Mouse (Mus musculus): ENCODE data around the gene Cstf2t. TPM values are rescaled to one million over a fixed set of nuclear protein-coding genes. Genes with fewer than 3 reads are reported as not detected.
A peak's percentile ranks its signal among the peaks of the same experiment; 100 is the strongest.

Cstf2t gene
- polyA plus RNA-seq, 1 experiment = 8.4 TPM

DNA sequence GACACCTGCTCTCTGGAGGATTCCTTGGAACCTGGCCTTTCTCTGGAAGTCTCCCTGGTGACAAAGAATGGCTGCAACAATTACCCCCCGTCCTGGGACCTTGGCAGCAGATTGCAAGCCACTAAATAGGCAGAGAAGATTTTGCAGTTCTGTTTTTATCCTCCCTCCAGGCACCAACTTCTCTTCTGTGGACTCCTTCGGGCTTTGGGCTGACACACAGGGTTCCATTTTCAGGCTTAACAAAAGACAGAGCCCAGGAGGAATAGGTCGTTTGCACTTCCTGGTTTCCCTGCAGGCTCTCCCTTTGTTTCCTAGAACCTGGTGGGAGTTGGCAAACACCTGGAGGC lies 7.9 kb upstream of the Cstf2t start:
- H3K4me1 ChIP-seq (ENCODE audit: control insufficient read depth, insufficient read depth, low read length) = no peaks in the 10 kb centered on the region
- no peak for TF ChIP-seq POLR2A (IDR thresholded peaks at IDR 0.05; ENCODE audit: borderline replicate concordance, control insufficient read depth, low read depth, low read length)
- no peak for TF ChIP-seq CTCF (IDR thresholded peaks at IDR 0.05; ENCODE audit: control insufficient read depth, insufficient read depth, low read length)
- no peak overlapping the region for H3K4me3 ChIP-seq (replicated peaks; ENCODE audit: control insufficient read depth, low read depth, low read length)
- no peak overlapping the region for H3K27ac ChIP-seq (ENCODE audit: control insufficient read depth, insufficient read depth, low read depth, low read length, poor library complexity)
- WGBS = 60% methylated on average over 3 of the region's 3 CpGs

- H3K4me3 ChIP-seq (replicated peaks; ENCODE audit: control insufficient read depth, low read depth, low read length) = no peak overlapping the region
- WGBS = 70% methylated on average over 4 of the region's 4 CpGs
- no peak overlapping the region for H3K27ac ChIP-seq (ENCODE audit: control insufficient read depth, insufficient read depth, low read depth, low read length, poor library complexity)
- no peaks in the 10 kb centered on the region for H3K4me1 ChIP-seq (ENCODE audit: control insufficient read depth, insufficient read depth, low read length)
- TF ChIP-seq CTCF (IDR thresholded peaks at IDR 0.05; ENCODE audit: control insufficient read depth, insufficient read depth, low read length) (no peak), POLR2A (IDR thresholded peaks at IDR 0.05; ENCODE audit: borderline replicate concordance, control insufficient read depth, low read depth, low read length) (no peak)
Measured at GRCm38 (mm10) chr19:31076106-31076505, 6.5 kb upstream of the Cstf2t start.

- WGBS = 71% methylated on average over 3 of the region's 3 CpGs
Measured at GRCm38 (mm10) chr19:31078241-31078640, 4.4 kb upstream of the Cstf2t start.

GRCm38 (mm10) chr19:31082226-31082625 lies 411 bp upstream of the Cstf2t start:
- Histone ChIP-seq H3K4me3 (replicated peaks; ENCODE audit: control insufficient read depth, low read depth, low read length) (peak overlapping the region; percentile 88), H3K27ac (ENCODE audit: control insufficient read depth, insufficient read depth, low read depth, low read length, poor library complexity) (peak overlapping the region; percentile 18; the same call in 1 of the 2 replicates), H3K4me1 (ENCODE audit: control insufficient read depth, insufficient read depth, low read length) (peaks cover 5% of the 10 kb centered on the region)
- 17% methylated on average over 7 of the region's 7 CpGs for WGBS
- TF ChIP-seq POLR2A (IDR thresholded peaks at IDR 0.05; ENCODE audit: borderline replicate concordance, control insufficient read depth, low read depth, low read length) = no peak
- TF ChIP-seq CTCF (IDR thresholded peaks at IDR 0.05; ENCODE audit: control insufficient read depth, insufficient read depth, low read length) = no peak

More at GRCm38 (mm10) chr19:31078241-31078640, 4.4 kb upstream of the Cstf2t start:
- no peak for TF ChIP-seq POLR2A (IDR thresholded peaks at IDR 0.05; ENCODE audit: borderline replicate concordance, control insufficient read depth, low read depth, low read length)
- H3K4me1 ChIP-seq (ENCODE audit: control insufficient read depth, insufficient read depth, low read length) = no peaks in the 10 kb centered on the region; the same call in 1 of the 2 replicates
- no peak overlapping the region for H3K27ac ChIP-seq (ENCODE audit: control insufficient read depth, insufficient read depth, low read depth, low read length, poor library complexity)
- no peak overlapping the region for H3K4me3 ChIP-seq (replicated peaks; ENCODE audit: control insufficient read depth, low read depth, low read length)

GRCm38 (mm10) chr19:31083761-31084160 lies 1.1 kb downstream of the Cstf2t start:
- Histone ChIP-seq H3K4me1 (ENCODE audit: control insufficient read depth, insufficient read depth, low read length) (peaks cover 5% of the 10 kb centered on the region), H3K27ac (ENCODE audit: control insufficient read depth, insufficient read depth, low read depth, low read length, poor library complexity) (no peak overlapping the region), H3K4me3 (replicated peaks; ENCODE audit: control insufficient read depth, low read depth, low read length) (peak overlapping the region; percentile 7)
- TF ChIP-seq CTCF (IDR thresholded peaks at IDR 0.05; ENCODE audit: control insufficient read depth, insufficient read depth, low read length) (no peak), POLR2A (IDR thresholded peaks at IDR 0.05; ENCODE audit: borderline replicate concordance, control insufficient read depth, low read depth, low read length) (no peak)
- 91% methylated on average over 8 of the region's 8 CpGs for WGBS

DNA sequence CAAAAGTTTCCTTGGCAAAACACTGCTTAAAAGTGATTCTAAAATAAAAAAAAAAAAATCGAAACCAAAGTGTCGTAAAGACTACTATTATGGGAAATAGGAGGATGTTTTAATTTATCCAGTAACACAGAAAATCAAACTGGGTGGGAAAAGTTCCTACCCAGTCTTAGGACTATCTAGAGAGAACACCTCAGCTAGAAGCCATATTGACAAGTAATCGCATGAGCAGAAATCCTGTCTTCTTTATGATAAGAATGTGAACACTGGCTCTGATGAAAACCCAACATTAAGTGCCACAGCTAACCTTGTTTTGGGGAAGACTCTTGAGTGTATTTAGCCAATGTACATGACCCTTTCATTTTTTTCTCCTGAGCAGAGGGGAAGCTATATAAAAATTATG lies 15.2 kb downstream of the Cstf2t start:
- Histone ChIP-seq H3K4me1 (ENCODE audit: control insufficient read depth, insufficient read depth, low read length) (no peaks in the 10 kb centered on the region), H3K27ac (ENCODE audit: control insufficient read depth, insufficient read depth, low read depth, low read length, poor library complexity) (no peak overlapping the region), H3K4me3 (replicated peaks; ENCODE audit: control insufficient read depth, low read depth, low read length) (no peak overlapping the region)
- TF ChIP-seq CTCF (IDR thresholded peaks at IDR 0.05; ENCODE audit: control insufficient read depth, insufficient read depth, low read length) (no peak), POLR2A (IDR thresholded peaks at IDR 0.05; ENCODE audit: borderline replicate concordance, control insufficient read depth, low read depth, low read length) (no peak)
- WGBS = 80% methylated on average over 3 of the region's 3 CpGs

DNA sequence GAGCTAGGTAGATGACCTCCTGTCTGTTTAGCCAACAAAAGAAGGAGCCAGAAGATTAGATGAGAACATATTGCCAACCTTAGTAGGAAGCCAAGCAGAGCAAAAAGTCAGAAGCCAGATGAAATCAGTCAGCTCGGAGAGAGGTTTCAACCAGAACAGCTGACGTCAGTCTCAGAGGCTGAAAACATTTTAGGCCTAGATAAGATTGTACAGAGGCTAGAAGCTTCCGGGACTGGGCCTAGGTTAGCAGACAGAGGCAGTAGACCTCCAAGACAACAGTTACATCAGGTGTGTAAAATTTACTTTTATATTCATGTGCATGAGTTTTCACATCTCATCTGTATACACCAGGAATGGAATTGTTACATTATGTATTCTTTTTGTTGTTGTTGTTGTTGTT lies 16.7 kb downstream of the Cstf2t start:
- 75% methylated on average over 3 of the region's 3 CpGs for WGBS
- H3K4me1 ChIP-seq (ENCODE audit: control insufficient read depth, insufficient read depth, low read length) = no peaks in the 10 kb centered on the region
- no peak overlapping the region for H3K4me3 ChIP-seq (replicated peaks; ENCODE audit: control insufficient read depth, low read depth, low read length)
- TF ChIP-seq CTCF (IDR thresholded peaks at IDR 0.05; ENCODE audit: control insufficient read depth, insufficient read depth, low read length) (no peak), POLR2A (IDR thresholded peaks at IDR 0.05; ENCODE audit: borderline replicate concordance, control insufficient read depth, low read depth, low read length) (no peak)
- no peak overlapping the region for H3K27ac ChIP-seq (ENCODE audit: control insufficient read depth, insufficient read depth, low read depth, low read length, poor library complexity)

GRCm38 (mm10) chr19:31104764-31105163 lies 22.1 kb downstream of the Cstf2t start:
- Histone ChIP-seq H3K27ac (ENCODE audit: control insufficient read depth, insufficient read depth, low read depth, low read length, poor library complexity) (no peak overlapping the region), H3K4me1 (ENCODE audit: control insufficient read depth, insufficient read depth, low read length) (no peaks in the 10 kb centered on the region), H3K4me3 (replicated peaks; ENCODE audit: control insufficient read depth, low read depth, low read length) (no peak overlapping the region)
- no peak for TF ChIP-seq POLR2A (IDR thresholded peaks at IDR 0.05; ENCODE audit: borderline replicate concordance, control insufficient read depth, low read depth, low read length)
- 40% methylated on average over 6 of the region's 6 CpGs for WGBS

DNA sequence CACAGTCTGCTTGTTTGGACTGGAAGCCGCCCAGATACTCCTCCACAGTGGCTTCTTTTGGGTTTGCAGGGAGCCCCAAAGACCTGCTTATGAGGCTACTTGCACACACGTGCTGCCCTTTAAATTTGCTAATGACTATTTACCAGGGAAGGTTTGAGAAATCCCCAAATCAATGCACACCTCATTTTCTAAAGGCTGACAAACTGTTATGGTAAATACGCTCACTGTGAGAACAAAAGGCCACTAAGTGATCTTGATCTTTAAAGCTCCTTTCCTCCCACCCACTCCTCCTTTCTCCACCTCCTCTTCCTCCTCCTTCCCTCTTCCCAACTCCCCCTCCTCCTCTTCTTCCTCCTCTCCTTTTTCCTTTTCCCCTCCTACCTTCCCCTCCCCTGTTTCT lies 23.4 kb downstream of the Cstf2t start:
- no peak for TF ChIP-seq POLR2A (IDR thresholded peaks at IDR 0.05; ENCODE audit: borderline replicate concordance, control insufficient read depth, low read depth, low read length)
- no peak for TF ChIP-seq CTCF (IDR thresholded peaks at IDR 0.05; ENCODE audit: control insufficient read depth, insufficient read depth, low read length)
- Histone ChIP-seq H3K4me3 (replicated peaks; ENCODE audit: control insufficient read depth, low read depth, low read length) (no peak overlapping the region), H3K27ac (ENCODE audit: control insufficient read depth, insufficient read depth, low read depth, low read length, poor library complexity) (no peak overlapping the region), H3K4me1 (ENCODE audit: control insufficient read depth, insufficient read depth, low read length) (no peaks in the 10 kb centered on the region)
- 76% methylated on average over 3 of the region's 3 CpGs for WGBS
